In genomic region chr1:119048547-119048946, GRCm38 (mm10) we compare ENCODE assay signal across 9 mouse cellular contexts. TPM values are rescaled to one million over a fixed set of nuclear protein-coding genes. Genes with fewer than 3 reads are reported as not detected.
A peak's percentile ranks its signal among the peaks of the same experiment; 100 is the strongest.
DNase-seq lines count a peak whose midpoint lies in the region; ATAC-seq lines count a peak whose summit lies in the region.
"Had no signal": no experiment of that assay in that cellular context is flagged by ENCODE, and none has a peak within 500 bp of the region (broad histone marks: within the 10 kb centered on the region; RNA-seq: fewer than 3 reads in every experiment).

No protein-coding gene starts in this region.

- no peak overlapping the region for H3K27ac ChIP-seq in heart, embryonic 16.5 days (ENCODE audit: low read length)
- H3K27ac ChIP-seq in hindbrain, embryonic 16.5 days (ENCODE audit: low read depth, low read length), result no peak overlapping the region
- H3K27ac ChIP-seq in neural tube, embryonic 11.5 days (ENCODE audit: low read depth, low read length), result peak overlapping the region; percentile 97

- DNase-seq in heart, postnatal 4 days, result no peak
- DNase-seq in embryo, embryonic 9.5 days (ENCODE audit: extremely low spot score), result peak; percentile 62
- DNase-seq in neural tube, embryonic 11.5 days (ENCODE audit: low spot score), result peak; percentile 41
- DNase-seq in adrenal gland, adult 18-20 months (ENCODE audit: low spot score in 2 of 2), result no peak
- no peak for DNase-seq in urinary bladder, postnatal 10 days (ENCODE audit: low spot score)
- no peak for DNase-seq in layer of hippocampus, postnatal 10 days (ENCODE audit: low spot score in 2 of 2)

- H3K36me3 ChIP-seq in heart, embryonic 16.5 days (ENCODE audit: control insufficient read depth, insufficient read depth), result no peaks in the 10 kb centered on the region
- no peaks in the 10 kb centered on the region for H3K36me3 ChIP-seq in hindbrain, embryonic 16.5 days (ENCODE audit: control insufficient read depth, insufficient read depth, low read length)
- H3K36me3 ChIP-seq in neural tube, embryonic 11.5 days (ENCODE audit: control insufficient read depth, insufficient read depth, low read length), result no peaks in the 10 kb centered on the region

- peak overlapping the region; percentile 67 for H3K4me3 ChIP-seq in heart, embryonic 16.5 days (ENCODE audit: low read length)
- H3K4me3 ChIP-seq in hindbrain, embryonic 16.5 days (ENCODE audit: low read length), result peak overlapping the region; percentile 60
- H3K4me3 ChIP-seq in neural tube, embryonic 11.5 days (ENCODE audit: low read depth, low read length), result peak overlapping the region; percentile 11; the same call in 1 of the 2 replicates

- H3K9ac ChIP-seq in heart, embryonic 16.5 days (ENCODE audit: low read length), result peak overlapping the region; percentile 43
- H3K9ac ChIP-seq in hindbrain, embryonic 16.5 days (ENCODE audit: low read depth, low read length), result peak overlapping the region; percentile 41; the same call in 1 of the 2 replicates
- peak overlapping the region; percentile 58 for H3K9ac ChIP-seq in neural tube, embryonic 11.5 days (ENCODE audit: low read length)

- peaks cover 42% of the 10 kb centered on the region for H3K27me3 ChIP-seq in heart, embryonic 16.5 days (ENCODE audit: control insufficient read depth, insufficient read depth, low read length)
- H3K27me3 ChIP-seq in hindbrain, embryonic 16.5 days (replicated peaks; ENCODE audit: control insufficient read depth, insufficient read depth, low read length), result peaks cover 4% of the 10 kb centered on the region
- H3K27me3 ChIP-seq in neural tube, embryonic 11.5 days (ENCODE audit: control insufficient read depth, insufficient read depth, low read length), result no peaks in the 10 kb centered on the region
- H3K27me3 ChIP-seq: CH12.LX had no signal

- H3K9me3 ChIP-seq in heart, embryonic 16.5 days (replicated peaks; ENCODE audit: control insufficient read depth, low read length), result no peaks in the 10 kb centered on the region
- no peaks in the 10 kb centered on the region for H3K9me3 ChIP-seq in hindbrain, embryonic 16.5 days (ENCODE audit: control insufficient read depth, low read length)
- H3K9me3 ChIP-seq in neural tube, embryonic 11.5 days (ENCODE audit: control insufficient read depth, low read length), result no peaks in the 10 kb centered on the region

- peak overlapping the region; percentile 95 for H3K4me2 ChIP-seq in heart, embryonic 16.5 days (ENCODE audit: low read depth, low read length)
- peak overlapping the region; percentile 92 for H3K4me2 ChIP-seq in hindbrain, embryonic 16.5 days (ENCODE audit: low read length)
- H3K4me2 ChIP-seq in neural tube, embryonic 11.5 days (ENCODE audit: low read depth), result peak overlapping the region; percentile 73

- ATAC-seq in heart, embryonic 16.5 days (replicated peaks; ENCODE audit: extremely low read depth, insufficient read depth, low FRiP score), result no peak
- no peak; the same call in 1 of the 2 replicates for ATAC-seq in hindbrain, embryonic 16.5 days
- 0 out of 2 replicates have a peak, but pooled peaks have one; percentile 2 for ATAC-seq in neural tube, embryonic 11.5 days (ENCODE audit: insufficient read depth, low FRiP score, low TSS enrichment)

- H3K4me1 ChIP-seq in heart, embryonic 16.5 days (ENCODE audit: control insufficient read depth, insufficient read depth, low read length), result peaks cover 23% of the 10 kb centered on the region
- H3K4me1 ChIP-seq in hindbrain, embryonic 16.5 days (ENCODE audit: control insufficient read depth, insufficient read depth, low read depth, low read length), result peaks cover 39% of the 10 kb centered on the region
- H3K4me1 ChIP-seq in neural tube, embryonic 11.5 days (ENCODE audit: control insufficient read depth, insufficient read depth, low read length), result peaks cover 29% of the 10 kb centered on the region

- WGBS in heart, embryonic 16.5 days, result 18% methylated on average over 6 of the region's 6 CpGs
- WGBS in hindbrain, embryonic 16.5 days, result 4% methylated on average over 6 of the region's 6 CpGs
- WGBS in neural tube, embryonic 11.5 days, result under 1% methylated on average over 6 of the region's 6 CpGs

RNA-seq across cellular contexts. Expression of gene Gli2, which starts 4.9 kb away (rescaled TPM):
- 2.7 and 3.1 TPM in 2 replicates for polyA plus RNA-seq in heart, embryonic 16.5 days (2015; fragmentation: Nextera tagmentation; extraction: Ambion mirVana)
- 1 to 10 TPM; 4.6 to 5.2 TPM for total RNA-seq in heart, postnatal 4 days (2021)
- polyA plus RNA-seq in hindbrain, embryonic 16.5 days (2015; fragmentation: Nextera tagmentation; extraction: Ambion mirVana), result 1.8 and 2.1 TPM in 2 replicates
- 10.3 and 12.2 TPM in 2 replicates for polyA plus RNA-seq in neural tube, embryonic 11.5 days (2014; fragmentation: Nextera tagmentation; extraction: Ambion mirVana)
- 1 to 10 TPM in 1 of 2 experiments, under 1 TPM in 1; 0.53 to 1.1 TPM for total RNA-seq in adrenal gland, adult 18-20 months (2021)
- 1 to 10 TPM; 5.6 to 6.8 TPM for total RNA-seq in layer of hippocampus, postnatal 10 days (2021)
- total RNA-seq: CH12.LX had no signal

Comparison
In these comparisons a context has a peak if more than half of its experiments do, and no peak if none do; other contexts are left out.
1. H3K4me3 ChIP-seq: peak in every context shown above with its lines; median percentile 67 in heart, embryonic 16.5 days; 60 in hindbrain, embryonic 16.5 days; 11 in neural tube, embryonic 11.5 days.
2. DNase-seq: peak in embryo, embryonic 9.5 days (single experiment) and neural tube, embryonic 11.5 days (single experiment); none in heart, postnatal 4 days (single experiment), adrenal gland, adult 18-20 months (0 of 2), urinary bladder, postnatal 10 days (single experiment) and layer of hippocampus, postnatal 10 days (0 of 2).
3. Peak in every context shown above with its lines, with median percentiles within 50 percentile points of each other: H3K4me2 ChIP-seq and H3K9ac ChIP-seq.